Mouse (Mus musculus) macrophage (primary cell): ENCODE measurements around the gene Stx17. TPM values are rescaled to one million over a fixed set of nuclear protein-coding genes. Genes with fewer than 3 reads are reported as not detected.

Experiments used
- H3K27ac ChIP-seq: fragments of 350-480 bp; formaldehyde crosslinking; 2 replicates; pipeline ENCODE4 v1.9.0; 2021
- H3K36me3 ChIP-seq: fragments of 350-480 bp; formaldehyde crosslinking; 2 replicates; pipeline ENCODE4 v1.9.0; 2021; ENCODE audit errors: inconsistent target
- H3K4me3 ChIP-seq: fragments of 350-480 bp; formaldehyde crosslinking; 2 replicates; pipeline ENCODE4 v1.9.0; 2021; ENCODE audit errors: inconsistent target
- H3K79me2 ChIP-seq: fragments of 350-480 bp; formaldehyde crosslinking; 2 replicates; pipeline ENCODE4 v1.9.0; 2021; ENCODE audit errors: inconsistent target
- WGBS: methylation state at CpG from one replicate; pipeline ENCODE4 v1.1.7; 2026; ENCODE audit warnings: inconsistent platforms; ENCODE audit not compliant: missing documents; 5-methylcytosine and 5-hydroxymethylcytosine counted together
- polyA plus RNA-seq: library from polyadenylated mRNA; stranded (reverse); fragments of 250-400 nt; gene quantifications from 3 replicates; pipeline ENCODE4 v1.2.4, GENCODE M21; 2018; ENCODE audit warnings: inconsistent platforms

Stx17 gene
- polyA plus RNA-seq, 1 experiment from 2014 or later: 17.0 TPM

- Histone ChIP-seq H3K4me3 (no peak overlapping the region), H3K36me3 (no peaks in the 10 kb centered on the region), H3K27ac (no peak overlapping the region), H3K79me2 (no peaks in the 10 kb centered on the region)
- 16% methylated on average over 2 of the region's 4 CpGs for WGBS
Observed at GRCm38 (mm10) chr4:48116191-48116590, 8.5 kb upstream of the Stx17 start.

DNA sequence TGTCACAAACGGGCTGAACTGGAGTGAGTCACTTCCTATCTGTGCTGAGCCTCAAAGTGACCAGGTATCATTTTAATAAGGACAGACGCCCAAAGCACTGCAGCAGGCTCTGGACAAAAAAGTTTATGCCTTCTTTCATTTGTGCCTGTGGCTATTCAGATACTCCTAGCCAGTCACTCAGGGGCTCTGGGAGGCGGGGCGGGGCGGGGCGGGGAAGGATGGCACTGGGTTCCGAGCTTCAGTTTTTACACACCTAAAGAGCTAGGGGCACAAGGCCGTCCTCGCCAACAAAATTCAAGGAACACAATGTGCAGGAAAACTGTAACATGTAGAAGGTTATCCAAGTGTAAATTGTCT is 321 bp upstream of the Stx17 start:
- H3K27ac ChIP-seq: no peak overlapping the region
- peak overlapping the region; percentile 27 for H3K4me3 ChIP-seq
- no peaks in the 10 kb centered on the region for H3K36me3 ChIP-seq
- under 1% methylated on average over 9 of the region's 9 CpGs for WGBS
- H3K79me2 ChIP-seq: peaks cover 6% of the 10 kb centered on the region; the same call in 1 of the 2 replicates

DNA sequence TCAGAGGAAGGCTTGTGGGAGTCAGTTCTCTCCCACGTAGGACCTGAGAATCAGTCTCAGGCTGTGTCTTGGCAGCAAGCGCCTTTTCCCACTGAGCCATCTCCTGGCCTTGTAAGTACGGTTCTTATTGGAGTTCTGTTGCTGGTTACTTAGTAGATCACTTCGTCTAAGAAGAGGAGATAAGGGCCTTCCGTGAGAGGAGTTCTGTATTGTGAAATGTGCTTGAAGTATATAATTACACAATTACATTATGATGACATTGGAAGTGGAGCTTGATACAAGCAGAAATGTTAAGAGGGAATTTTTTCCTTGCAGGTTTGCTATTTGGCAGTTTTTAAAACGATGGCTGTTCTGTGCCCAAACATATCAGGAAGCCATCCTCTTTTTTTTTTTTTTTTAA is 5.6 kb downstream of the Stx17 start:
- Histone ChIP-seq H3K36me3 (peaks cover 15% of the 10 kb centered on the region; the same call in 1 of the 2 replicates), H3K4me3 (no peak overlapping the region), H3K27ac (no peak overlapping the region), H3K79me2 (peaks cover 6% of the 10 kb centered on the region; the same call in 1 of the 2 replicates)
- WGBS: 89% methylated on average over 5 of the region's 6 CpGs

- WGBS: 80% methylated on average over 9 of the region's 9 CpGs
- Histone ChIP-seq H3K79me2 (no peaks in the 10 kb centered on the region; the same call in 1 of the 2 replicates), H3K27ac (no peak overlapping the region), H3K36me3 (peaks cover 15% of the 10 kb centered on the region; the same call in 1 of the 2 replicates), H3K4me3 (no peak overlapping the region)
Observed at GRCm38 (mm10) chr4:48131606-48132005, 6.9 kb downstream of the Stx17 start.

GRCm38 (mm10) chr4:48132721-48133120 is 8.0 kb downstream of the Stx17 start:
- Histone ChIP-seq H3K27ac (no peak overlapping the region), H3K36me3 (peaks cover 15% of the 10 kb centered on the region; the same call in 1 of the 2 replicates), H3K79me2 (no peaks in the 10 kb centered on the region), H3K4me3 (no peak overlapping the region)
- 59% methylated on average over 3 of the region's 3 CpGs for WGBS

DNA sequence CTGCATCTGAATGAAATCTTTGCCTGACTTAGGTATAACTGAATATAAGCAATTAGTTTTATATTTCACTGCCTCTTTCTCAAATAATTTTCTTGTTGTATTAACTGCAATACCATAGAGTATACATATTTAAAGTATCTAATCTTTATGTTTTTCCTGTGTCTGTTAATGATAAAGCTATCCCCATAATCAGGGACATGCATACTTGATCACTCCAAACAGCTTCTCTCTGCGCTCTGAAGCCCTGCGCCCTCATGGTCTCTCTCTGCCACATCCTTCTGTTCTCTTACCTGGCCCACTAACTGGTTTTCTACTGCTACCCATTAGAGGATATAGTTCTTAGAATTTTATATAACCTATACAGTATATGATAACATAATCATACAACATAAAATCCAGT is 24.8 kb downstream of the Stx17 start:
- no peaks in the 10 kb centered on the region for H3K36me3 ChIP-seq
- 100% methylated on average over 2 of the region's 2 CpGs for WGBS
- no peaks in the 10 kb centered on the region for H3K79me2 ChIP-seq
- no peak overlapping the region for H3K27ac ChIP-seq
- no peak overlapping the region for H3K4me3 ChIP-seq

GRCm38 (mm10) chr4:48153229-48153628 is 28.5 kb downstream of the Stx17 start:
- Histone ChIP-seq H3K79me2 (no peaks in the 10 kb centered on the region), H3K27ac (no peak overlapping the region), H3K36me3 (no peaks in the 10 kb centered on the region), H3K4me3 (no peak overlapping the region)
- 94% methylated on average over 5 of the region's 5 CpGs for WGBS

DNA sequence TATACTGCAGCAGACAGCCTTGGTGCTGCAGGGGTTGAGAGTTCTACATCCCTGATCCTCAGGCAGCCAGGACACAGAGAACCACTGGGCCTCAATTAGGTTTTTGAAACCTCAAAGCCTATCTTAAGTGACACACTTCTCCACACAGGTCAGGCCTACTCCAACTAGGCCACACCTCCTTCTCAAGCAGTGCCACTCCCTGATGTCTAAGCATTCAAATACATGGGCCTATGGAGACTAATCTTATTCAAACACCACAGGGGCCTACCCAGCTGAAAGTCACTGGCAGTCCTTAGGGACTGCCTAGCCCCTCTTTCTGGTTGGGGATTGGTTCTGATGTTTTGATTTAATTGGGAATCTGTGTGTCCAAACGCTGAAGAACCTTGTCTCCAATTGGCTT is 31.1 kb downstream of the Stx17 start:
- Histone ChIP-seq H3K4me3 (no peak overlapping the region), H3K79me2 (no peaks in the 10 kb centered on the region), H3K27ac (no peak overlapping the region), H3K36me3 (no peaks in the 10 kb centered on the region)
- 83% methylated on average over 1 of the region's 1 CpGs for WGBS

GRCm38 (mm10) chr4:48160386-48160785 is 35.7 kb downstream of the Stx17 start:
- Histone ChIP-seq H3K36me3 (no peaks in the 10 kb centered on the region), H3K4me3 (no peak overlapping the region), H3K27ac (no peak overlapping the region), H3K79me2 (no peaks in the 10 kb centered on the region)
- 98% methylated on average over 4 of the region's 4 CpGs for WGBS

DNA sequence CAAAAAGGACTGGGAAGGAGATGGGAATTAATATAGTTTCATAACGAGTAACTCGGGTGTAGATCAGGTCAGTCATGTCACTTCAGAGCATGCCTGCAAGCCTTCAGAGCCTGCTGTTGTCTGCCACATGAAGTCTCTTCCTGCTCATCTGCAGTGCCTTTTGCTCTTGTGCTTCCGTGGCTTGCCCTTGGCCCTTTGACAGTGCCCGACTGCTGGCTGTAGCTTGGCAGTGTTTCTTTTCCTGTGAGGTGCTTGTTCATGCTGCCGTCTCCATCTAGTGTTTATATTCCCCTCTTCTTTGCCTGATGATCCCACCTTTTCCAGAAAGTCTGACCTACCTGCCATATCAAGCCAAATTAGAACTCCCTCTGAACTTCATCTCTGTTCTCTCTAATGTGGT is 39.1 kb downstream of the Stx17 start:
- no peaks in the 10 kb centered on the region for H3K79me2 ChIP-seq
- no peak overlapping the region for H3K27ac ChIP-seq
- no peak overlapping the region for H3K4me3 ChIP-seq
- 95% methylated on average over 5 of the region's 5 CpGs for WGBS
- H3K36me3 ChIP-seq: peaks cover 16% of the 10 kb centered on the region; the same call in 1 of the 2 replicates

GRCm38 (mm10) chr4:48175666-48176065 is 51.0 kb downstream of the Stx17 start:
- Histone ChIP-seq H3K79me2 (no peaks in the 10 kb centered on the region), H3K27ac (no peak overlapping the region), H3K36me3 (no peaks in the 10 kb centered on the region), H3K4me3 (no peak overlapping the region)
- WGBS: 100% methylated on average over 3 of the region's 3 CpGs

DNA sequence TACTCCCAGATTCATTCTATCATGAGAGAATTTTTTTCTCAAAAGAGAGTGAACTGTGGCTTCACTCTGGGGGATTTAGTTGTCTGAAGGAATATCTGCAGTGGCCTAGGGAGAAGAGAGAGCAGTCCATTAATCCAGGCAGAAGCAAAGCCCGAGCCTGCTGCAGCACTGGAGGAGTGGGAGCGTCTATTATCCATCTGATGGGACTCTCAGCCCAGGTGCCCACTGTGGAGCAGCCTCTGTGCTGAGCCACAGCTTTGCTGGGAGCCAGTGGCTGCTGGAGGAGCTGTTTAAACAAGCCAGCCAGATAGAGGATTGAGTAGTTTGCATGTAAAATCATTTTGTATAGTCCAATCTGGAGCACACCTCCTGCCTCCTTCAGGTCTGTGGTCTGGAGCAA is 56.2 kb downstream of the Stx17 start:
- Histone ChIP-seq H3K4me3 (no peak overlapping the region), H3K27ac (no peak overlapping the region), H3K36me3 (peaks cover 13% of the 10 kb centered on the region; the same call in 1 of the 2 replicates), H3K79me2 (no peaks in the 10 kb centered on the region)
- no CpG with 5 or more reads among the region's 2 CpGs for WGBS

DNA sequence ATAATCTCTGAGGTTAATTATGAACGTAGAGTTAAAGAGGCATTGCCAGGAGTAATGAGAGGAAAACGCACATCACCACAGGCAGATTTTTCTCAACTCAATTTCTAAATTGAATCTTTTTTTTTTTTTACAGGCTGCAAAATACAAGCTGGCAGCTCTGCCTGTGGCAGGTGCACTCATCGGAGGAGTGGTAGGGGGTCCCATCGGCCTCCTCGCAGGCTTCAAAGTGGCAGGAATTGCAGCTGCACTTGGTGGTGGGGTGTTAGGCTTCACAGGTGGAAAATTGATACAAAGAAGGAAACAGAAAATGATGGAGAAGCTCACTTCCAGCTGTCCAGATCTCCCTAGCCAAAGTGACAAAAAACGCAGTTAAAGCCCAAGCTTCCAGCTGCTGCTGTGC is 56.7 kb downstream of the Stx17 start:
- WGBS: 89% methylated on average over 6 of the region's 6 CpGs
- Histone ChIP-seq H3K4me3 (no peak overlapping the region), H3K79me2 (no peaks in the 10 kb centered on the region), H3K36me3 (peaks cover 13% of the 10 kb centered on the region; the same call in 1 of the 2 replicates), H3K27ac (no peak overlapping the region)

- WGBS: 94% methylated on average over 8 of the region's 8 CpGs
- Histone ChIP-seq H3K79me2 (no peaks in the 10 kb centered on the region), H3K27ac (no peak overlapping the region), H3K36me3 (peaks cover 13% of the 10 kb centered on the region; the same call in 1 of the 2 replicates), H3K4me3 (no peak overlapping the region)
Observed at GRCm38 (mm10) chr4:48182115-48182806, 57.5 kb downstream of the Stx17 start.

GRCm38 (mm10) chr4:48197925-48198324 is 73.2 kb downstream of the Stx17 start:
- H3K4me3 ChIP-seq: no peak overlapping the region
- peaks cover 52% of the 10 kb centered on the region for H3K36me3 ChIP-seq
- H3K27ac ChIP-seq: no peak overlapping the region
- 100% methylated on average over 2 of the region's 3 CpGs for WGBS
- H3K79me2 ChIP-seq: no peaks in the 10 kb centered on the region

- WGBS: 93% methylated on average over 8 of the region's 8 CpGs
Observed at GRCm38 (mm10) chr4:48198447-48198846, 73.7 kb downstream of the Stx17 start.

More at GRCm38 (mm10) chr4:48198447-48198846, 73.7 kb downstream of the Stx17 start:
- Histone ChIP-seq H3K79me2 (no peaks in the 10 kb centered on the region), H3K36me3 (peaks cover 55% of the 10 kb centered on the region), H3K4me3 (no peak overlapping the region), H3K27ac (no peak overlapping the region)
